Mouse (Mus musculus) lung, adult 2 months (tissue): ENCODE data around the gene Irf9.

Experiments used
- CTCF ChIP-seq: fragments of 200-500 bp; IDR thresholded peaks from 2 replicates; pipeline ENCODE4 v1.5.1; 2011; ENCODE audit warnings: mild to moderate bottlenecking, low read length, control low read depth; ENCODE audit not compliant: insufficient read depth
- POLR2A ChIP-seq: fragments of 200-500 bp; IDR thresholded peaks from 2 replicates; pipeline ENCODE4 v1.6.1; 2011; ENCODE audit warnings: low read depth, mild to moderate bottlenecking, control low read depth, low read length, borderline replicate concordance; ENCODE audit errors: extremely low read depth

GRCm38 (mm10) chr14:55641291-55641690, 37.9 kb downstream of the Irf9 start:
- TF ChIP-seq CTCF: no peak
- no peak for TF ChIP-seq POLR2A
